Mouse (Mus musculus): Measurements from ENCODE around the gene Chn1.
A peak's percentile ranks its signal among the peaks of the same experiment; 100 is the strongest.

DNA sequence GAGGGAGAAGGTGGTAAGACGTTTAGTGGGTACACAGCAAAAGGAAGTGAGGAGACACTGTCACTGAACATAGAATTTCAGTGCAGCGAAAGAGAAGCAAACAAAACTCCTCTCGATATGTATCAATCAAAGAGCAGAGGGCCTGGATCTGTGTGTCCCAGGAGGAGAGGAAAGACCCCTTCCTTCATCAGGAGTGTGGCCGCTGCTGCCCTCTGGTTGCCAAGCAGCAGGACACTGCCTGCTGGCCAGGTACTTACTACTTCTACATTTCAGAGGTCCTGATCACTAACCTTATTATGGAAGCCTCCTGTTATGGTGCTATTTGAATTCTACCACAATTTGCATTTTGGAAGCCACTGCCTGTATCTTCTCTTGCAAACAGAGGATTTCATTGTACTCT lies 119.5 kb downstream of the Chn1 start:
- TF ChIP-seq CTCF (IDR thresholded peaks at IDR 0.05) (0 out of 2 replicates have a peak, but pooled peaks have one; percentile 20), EP300 (IDR thresholded peaks at IDR 0.05) (no peak)
